Mouse (Mus musculus) Patski (cell line): Measurements from ENCODE around the gene Plekhn1. TPM values are rescaled to one million over a fixed set of nuclear protein-coding genes. Genes with fewer than 3 reads are reported as not detected.

Source experiments
- ATAC-seq: fragments of 100-300 bp; one replicate; pipeline ENCODE4 v1.8.0; 2021
- CTCF ChIA-PET: fragments of 350-600 bp; sonication (Branson Sonifier 250); formaldehyde crosslinking; loops from one replicate; lab custom pipeline; 2022; ENCODE audit warnings: inconsistent platforms; lab: Charles Lee
- POLR2A ChIA-PET: fragments of 350-600 bp; sonication (Branson Sonifier 250); formaldehyde crosslinking; loops from one replicate; lab custom pipeline; 2022; ENCODE audit warnings: antibody characterized with exemption, inconsistent platforms; lab: Charles Lee
- DNase-seq: peaks from one replicate; pipeline ENCODE4 v3.0.0-alpha.2; 2011; ENCODE audit warnings: low read depth, low spot score
- H3K27me3 ChIP-seq: fragments of 371-371 bp; one replicate; pipeline ENCODE4 v1.5.1; 2021
- CTCF ChIP-seq: fragments of 100-300 bp; IDR thresholded peaks from one replicate; pipeline ENCODE4 v1.5.1; 2021
- in situ Hi-C: fragments of 300-500 bp; cut with MboI; formaldehyde crosslinking; loops from 3 replicates; pipeline ENCODE4 v1.11.1; 2018; ENCODE audit warnings: low pct_unique_long_range_greater_than_20kb, mixed read lengths
- polyA plus RNA-seq: library from polyadenylated mRNA; unstranded; gene quantifications from one replicate; pipeline ENCODE4 v1.2.3, GENCODE M21; 2021

Gene Plekhn1
- polyA plus RNA-seq, 1 experiment from 2014 or later, result 14.5 TPM

- in situ Hi-C loops, result no loop called here
- ATAC-seq (no peak), DNase-seq (no peak)
Measured at GRCm38 (mm10) chr4:156235360-156235770, 708 bp upstream of the Plekhn1 start.

GRCm38 (mm10) chr4:156234021-156234501 lies 596 bp downstream of the Plekhn1 start:
- no peak for ATAC-seq
- TF ChIP-seq CTCF, result no peak
- ChIA-PET CTCF (no interaction called here), POLR2A (no interaction called here)
- no peak for DNase-seq
- in situ Hi-C loops, result no loop called here
- no peaks in the 10 kb centered on the region for H3K27me3 ChIP-seq

More at GRCm38 (mm10) chr4:156235360-156235770, 708 bp upstream of the Plekhn1 start:
- no peak for TF ChIP-seq CTCF
- POLR2A ChIA-PET, result interaction anchor here (0.6 kb wide), 1 partner anchor 339 kb away, joined by 3 read pairs; no protein-coding TSS in a partner anchor
- no peaks in the 10 kb centered on the region for H3K27me3 ChIP-seq
- CTCF ChIA-PET, result no interaction called here

GRCm38 (mm10) chr4:156228393-156229024 lies 6.1 kb downstream of the Plekhn1 start:
- POLR2A ChIA-PET, result no interaction called here
- ATAC-seq, result no peak
- TF ChIP-seq CTCF, result no peak
- CTCF ChIA-PET, result no interaction called here
- in situ Hi-C loops, result no loop called here
- H3K27me3 ChIP-seq, result no peaks in the 10 kb centered on the region
- no peak for DNase-seq

GRCm38 (mm10) chr4:156227752-156228392 lies 6.8 kb downstream of the Plekhn1 start:
- TF ChIP-seq CTCF, result no peak
- in situ Hi-C loops, result no loop called here
- ATAC-seq (no peak), DNase-seq (no peak)
- ChIA-PET POLR2A (no interaction called here), CTCF (no interaction called here)
- no peaks in the 10 kb centered on the region for H3K27me3 ChIP-seq

- CTCF ChIA-PET, result no interaction called here
- in situ Hi-C loops, result no loop called here
- ATAC-seq, result no peak
- H3K27me3 ChIP-seq, result no peaks in the 10 kb centered on the region
- no peak for DNase-seq
- TF ChIP-seq CTCF, result no peak
- POLR2A ChIA-PET, result no interaction called here
Measured at GRCm38 (mm10) chr4:156224276-156224675, 10.4 kb downstream of the Plekhn1 start.

DNA sequence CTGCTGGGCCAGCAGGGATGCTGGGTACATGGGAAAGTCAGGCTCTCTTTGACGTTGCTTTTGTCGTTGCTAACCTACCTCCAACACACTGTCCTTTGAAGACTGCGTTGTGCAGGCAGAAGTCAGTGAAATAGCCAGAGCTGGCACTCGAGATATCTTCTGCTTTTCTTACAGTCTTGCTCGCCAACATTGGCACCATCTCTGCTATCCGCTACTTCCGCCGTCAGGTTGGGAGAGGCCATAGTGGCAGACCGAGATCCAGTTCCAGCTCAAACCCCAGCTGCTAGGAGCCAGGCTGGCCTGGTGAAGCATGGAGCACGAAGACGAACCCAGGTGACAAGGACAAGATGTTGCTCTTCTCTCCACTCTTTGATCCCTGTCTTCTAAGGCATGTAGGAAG lies 14.7 kb downstream of the Plekhn1 start:
- ATAC-seq (no peak), DNase-seq (no peak)
- ChIA-PET CTCF (no interaction called here), POLR2A (no interaction called here)
- in situ Hi-C loops, result no loop called here
- TF ChIP-seq CTCF, result no peak
- no peaks in the 10 kb centered on the region for H3K27me3 ChIP-seq

- no peak for TF ChIP-seq CTCF
- ATAC-seq, result no peak
- in situ Hi-C loops, result no loop called here
- H3K27me3 ChIP-seq, result no peaks in the 10 kb centered on the region
- DNase-seq, result no peak
- CTCF ChIA-PET, result no interaction called here
- POLR2A ChIA-PET, result no interaction called here
Measured at GRCm38 (mm10) chr4:156217838-156218237, 16.8 kb downstream of the Plekhn1 start.

DNA sequence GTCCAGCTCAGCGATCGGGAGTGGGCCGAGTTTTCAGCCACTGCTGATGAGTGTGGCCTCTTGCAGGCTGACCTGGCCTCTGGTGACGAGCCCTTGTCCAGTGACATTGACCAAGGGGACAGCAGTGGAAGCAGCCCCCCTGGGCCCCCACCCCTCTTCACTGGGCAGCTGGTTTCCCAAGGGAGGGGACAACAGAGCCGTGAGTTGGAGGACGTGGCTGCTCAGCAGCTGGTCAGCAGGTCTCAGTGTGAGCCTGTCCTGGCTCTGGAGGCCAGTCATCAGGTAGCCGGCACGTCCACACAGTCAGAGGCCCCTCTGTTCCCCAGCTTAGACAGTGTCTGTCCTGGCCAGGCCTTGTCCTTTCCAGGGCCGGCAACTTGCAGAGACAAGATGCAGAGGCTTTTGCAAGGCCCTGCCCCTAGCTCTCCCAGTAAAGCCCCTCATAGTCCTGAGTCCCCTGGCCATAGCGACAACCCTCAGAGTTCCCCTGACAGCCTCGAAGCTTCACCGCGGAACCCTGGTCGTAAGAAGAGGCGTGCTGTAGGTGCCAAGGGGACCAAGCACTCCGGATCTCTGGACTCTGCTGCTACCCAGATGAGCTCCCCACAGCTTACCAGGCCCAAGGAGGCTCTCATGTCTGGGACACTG lies 17.5 kb downstream of the Plekhn1 start:
- CTCF ChIA-PET, result no interaction called here
- in situ Hi-C loops, result no loop called here
- DNase-seq, result no peak
- no peak for ATAC-seq
- no peak for TF ChIP-seq CTCF
- POLR2A ChIA-PET, result no interaction called here
- H3K27me3 ChIP-seq, result no peaks in the 10 kb centered on the region

GRCm38 (mm10) chr4:156216196-156216595 lies 18.5 kb downstream of the Plekhn1 start:
- in situ Hi-C loops, result no loop called here
- ChIA-PET POLR2A (no interaction called here), CTCF (no interaction called here)
- TF ChIP-seq CTCF, result no peak
- no peaks in the 10 kb centered on the region for H3K27me3 ChIP-seq
- DNase-seq (no peak), ATAC-seq (no peak)

DNA sequence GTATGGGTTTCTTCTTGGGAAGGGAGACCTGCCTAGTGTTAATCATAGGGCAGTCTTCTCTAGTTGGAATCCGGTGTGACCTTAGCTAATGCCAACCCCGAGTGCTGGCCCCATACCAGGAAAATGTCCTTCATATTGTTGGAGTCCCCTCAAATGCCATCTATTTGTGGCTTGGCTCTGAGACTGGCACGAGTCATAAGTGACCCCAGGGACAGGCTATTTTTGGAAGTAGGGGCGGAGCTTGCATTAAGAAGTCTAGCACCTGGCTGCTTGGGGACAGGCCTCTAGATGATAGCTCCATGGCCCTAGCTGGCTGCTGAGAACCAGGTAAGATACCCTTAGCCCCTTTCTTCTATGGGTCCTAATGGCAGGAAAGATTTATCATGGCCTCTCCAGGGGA lies 19.0 kb downstream of the Plekhn1 start, which contains the start of gene Perm1:
Perm1 (plus strand) TSS at position 220 of the 400 bp plus-strand sequence.
- no peak for DNase-seq
- no peaks in the 10 kb centered on the region for H3K27me3 ChIP-seq
- no peak for TF ChIP-seq CTCF
- CTCF ChIA-PET, result no interaction called here
- in situ Hi-C loops, result no loop called here
- no peak for ATAC-seq
- POLR2A ChIA-PET, result interaction anchor here (0.8 kb wide), 1 partner anchor 10 kb away, joined by 3 read pairs; no protein-coding TSS in a partner anchor

GRCm38 (mm10) chr4:156213134-156213533 lies 21.5 kb downstream of the Plekhn1 start:
- no peak for ATAC-seq
- in situ Hi-C loops, result no loop called here

More at GRCm38 (mm10) chr4:156213134-156213533, 21.5 kb downstream of the Plekhn1 start:
- DNase-seq, result no peak
- CTCF ChIA-PET, result no interaction called here
- POLR2A ChIA-PET, result no interaction called here
- no peaks in the 10 kb centered on the region for H3K27me3 ChIP-seq
- TF ChIP-seq CTCF, result no peak
